17 mouse cellular contexts compared by ENCODE assay signal in genomic region chr17:64116762-64117161, GRCm38 (mm10).
"Had no signal": no experiment of that assay in that cellular context is flagged by ENCODE, and none has a peak within 500 bp of the region (broad histone marks: within the 10 kb centered on the region; RNA-seq: fewer than 3 reads in every experiment).

No protein-coding gene starts in this region.

- H3K4me2 ChIP-seq: lung, embryonic 15.5 days; midbrain, embryonic 11.5 days; midbrain, embryonic 13.5 days; midbrain, embryonic 15.5 days; neural tube, embryonic 13.5 days; stomach, embryonic 15.5 days had no signal

- H3K27me3 ChIP-seq: lung, embryonic 15.5 days; megakaryocyte, embryonic 14.5 days; midbrain, embryonic 13.5 days; midbrain, embryonic 15.5 days; neural tube, embryonic 13.5 days; stomach, embryonic 15.5 days had no signal

- ATAC-seq: lung, postnatal 0 days; midbrain, embryonic 13.5 days; midbrain, embryonic 15.5 days had no signal

- H3K9me3 ChIP-seq: lung, embryonic 15.5 days; megakaryocyte, embryonic 14.5 days; midbrain, embryonic 13.5 days; midbrain, embryonic 15.5 days; neural tube, embryonic 13.5 days; stomach, embryonic 15.5 days had no signal

- H3K36me3 ChIP-seq: lung, embryonic 15.5 days; midbrain, embryonic 13.5 days; midbrain, embryonic 15.5 days; neural tube, embryonic 13.5 days; stomach, embryonic 15.5 days had no signal

- H3K27ac ChIP-seq: lung, embryonic 15.5 days; macrophage; midbrain, embryonic 13.5 days; midbrain, embryonic 15.5 days; neural tube, embryonic 13.5 days; stomach, embryonic 15.5 days; stomach, postnatal 0 days had no signal

- H3K9ac ChIP-seq: lung, embryonic 15.5 days; midbrain, embryonic 13.5 days; midbrain, embryonic 15.5 days; neural tube, embryonic 13.5 days; stomach, embryonic 15.5 days had no signal

- DNase-seq: lung, adult 2 months; lung, postnatal 14 days; lung, postnatal 36 days; right cerebral cortex, postnatal 14 days; thymus, adult 2 months; thymus, postnatal 25 days; thymus, postnatal 4 days had no signal

- H3K4me1 ChIP-seq: lung, embryonic 15.5 days; midbrain, embryonic 13.5 days; midbrain, embryonic 15.5 days; stomach, embryonic 15.5 days had no signal

- H3K4me3 ChIP-seq: lung, embryonic 15.5 days; megakaryocyte, embryonic 14.5 days; midbrain, embryonic 13.5 days; midbrain, embryonic 15.5 days; neural tube, embryonic 13.5 days; stomach, embryonic 15.5 days had no signal
